Mouse (Mus musculus): ENCODE results near the gene Slc39a3.

DNA sequence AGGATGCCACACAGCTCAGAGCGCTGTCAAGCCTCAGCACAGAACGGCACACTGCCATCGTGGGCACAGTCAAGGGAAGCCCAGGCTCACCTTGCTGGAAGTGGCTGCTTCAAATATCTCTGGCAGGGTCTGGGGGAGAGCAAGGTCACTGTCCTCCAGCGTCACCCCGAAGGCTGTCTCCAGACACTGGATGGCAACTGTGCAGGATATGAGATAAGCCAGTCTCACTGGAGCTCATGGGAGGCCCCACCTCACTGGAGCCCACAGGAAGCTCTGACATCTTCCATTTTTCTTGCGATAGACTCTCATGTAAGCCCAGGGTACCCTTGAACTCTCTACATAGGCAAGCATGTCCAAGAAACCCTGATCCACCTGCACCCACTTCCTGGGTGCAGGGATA lies 13.9 kb upstream of the Slc39a3 start:
- TF ChIP-seq CTCF (IDR thresholded peaks at IDR 0.05) (no peak), POLR2A (IDR thresholded peaks at IDR 0.05; ENCODE audit: insufficient read depth, low read depth, low read length) (no peak), EP300 (IDR thresholded peaks at IDR 0.05; ENCODE audit: insufficient read depth, low read depth, low read length) (no peak)
